Mouse (Mus musculus): ENCODE measurements around the gene Slc25a36. TPM values are rescaled to one million over a fixed set of nuclear protein-coding genes. Genes with fewer than 3 reads are reported as not detected.

Slc25a36 gene
- polyA plus RNA-seq, 1 experiment from 2014 or later: 70.9 TPM

- peaks cover 29% of the 10 kb centered on the region for H3K36me3 ChIP-seq (replicated peaks)
- H3K4me1 ChIP-seq: no peaks in the 10 kb centered on the region
- 81% methylated on average over 2 of the region's 2 CpGs for WGBS
- H3K27ac ChIP-seq (replicated peaks): no peak overlapping the region
- no peaks in the 10 kb centered on the region for H3K27me3 ChIP-seq (replicated peaks; ENCODE audit: low read depth, poor library complexity, severe bottlenecking)
- no peak overlapping the region for H3K4me3 ChIP-seq
- no peaks in the 10 kb centered on the region for H3K9me3 ChIP-seq
- no peak for DNase-seq (ENCODE audit: low spot score)
Observed at GRCm38 (mm10) chr9:97103376-97104061, 7.4 kb downstream of the Slc25a36 start.

- no peak overlapping the region for H3K27ac ChIP-seq (replicated peaks)
- WGBS: 81% methylated on average over 4 of the region's 4 CpGs
- peaks cover 57% of the 10 kb centered on the region for H3K36me3 ChIP-seq (replicated peaks)
- H3K9me3 ChIP-seq: no peaks in the 10 kb centered on the region
- H3K27me3 ChIP-seq (replicated peaks; ENCODE audit: low read depth, poor library complexity, severe bottlenecking): no peaks in the 10 kb centered on the region
- no peak for DNase-seq (ENCODE audit: low spot score)
- H3K4me1 ChIP-seq: no peaks in the 10 kb centered on the region
- H3K4me3 ChIP-seq: no peak overlapping the region
Observed at GRCm38 (mm10) chr9:97098985-97099384, 12.0 kb downstream of the Slc25a36 start.

GRCm38 (mm10) chr9:97096180-97096579 is 14.8 kb downstream of the Slc25a36 start:
- DNase-seq (ENCODE audit: low spot score): no peak
- no peak overlapping the region for H3K27ac ChIP-seq (replicated peaks)
- no peaks in the 10 kb centered on the region for H3K9me3 ChIP-seq
- no peaks in the 10 kb centered on the region for H3K4me1 ChIP-seq
- no peaks in the 10 kb centered on the region for H3K27me3 ChIP-seq (replicated peaks; ENCODE audit: low read depth, poor library complexity, severe bottlenecking)
- H3K4me3 ChIP-seq: no peak overlapping the region
- 88% methylated on average over 1 of the region's 1 CpGs for WGBS
- H3K36me3 ChIP-seq (replicated peaks): peaks cover 78% of the 10 kb centered on the region

- Histone ChIP-seq H3K9me3 (no peaks in the 10 kb centered on the region), H3K4me1 (no peaks in the 10 kb centered on the region), H3K4me3 (no peak overlapping the region), H3K36me3 (replicated peaks) (peaks cover 49% of the 10 kb centered on the region), H3K27me3 (replicated peaks; ENCODE audit: low read depth, poor library complexity, severe bottlenecking) (no peaks in the 10 kb centered on the region), H3K27ac (replicated peaks) (no peak overlapping the region)
- DNase-seq (ENCODE audit: low spot score): no peak
Observed at GRCm38 (mm10) chr9:97087850-97088249, 23.1 kb downstream of the Slc25a36 start.

- Histone ChIP-seq H3K4me3 (no peak overlapping the region), H3K27me3 (replicated peaks; ENCODE audit: low read depth, poor library complexity, severe bottlenecking) (no peaks in the 10 kb centered on the region), H3K27ac (replicated peaks) (no peak overlapping the region), H3K4me1 (no peaks in the 10 kb centered on the region), H3K36me3 (replicated peaks) (peaks cover 66% of the 10 kb centered on the region), H3K9me3 (no peaks in the 10 kb centered on the region)
- WGBS: 77% methylated on average over 2 of the region's 2 CpGs
- DNase-seq (ENCODE audit: low spot score): no peak
Observed at GRCm38 (mm10) chr9:97084628-97085027, 26.3 kb downstream of the Slc25a36 start.

- peaks cover 81% of the 10 kb centered on the region for H3K36me3 ChIP-seq (replicated peaks)
- 86% methylated on average over 4 of the region's 4 CpGs for WGBS
- H3K27ac ChIP-seq (replicated peaks): no peak overlapping the region
- DNase-seq (ENCODE audit: low spot score): no peak
- no peaks in the 10 kb centered on the region for H3K9me3 ChIP-seq
- no peak overlapping the region for H3K4me3 ChIP-seq
- no peaks in the 10 kb centered on the region for H3K4me1 ChIP-seq
- H3K27me3 ChIP-seq (replicated peaks; ENCODE audit: low read depth, poor library complexity, severe bottlenecking): no peaks in the 10 kb centered on the region
Observed at GRCm38 (mm10) chr9:97081106-97081862, 29.7 kb downstream of the Slc25a36 start.

GRCm38 (mm10) chr9:97069911-97070310 is 41.0 kb downstream of the Slc25a36 start:
- Histone ChIP-seq H3K36me3 (replicated peaks) (peaks cover 32% of the 10 kb centered on the region), H3K27ac (replicated peaks) (no peak overlapping the region), H3K9me3 (no peaks in the 10 kb centered on the region), H3K4me3 (no peak overlapping the region), H3K27me3 (replicated peaks; ENCODE audit: low read depth, poor library complexity, severe bottlenecking) (no peaks in the 10 kb centered on the region), H3K4me1 (peaks cover 11% of the 10 kb centered on the region)
- WGBS: 86% methylated on average over 5 of the region's 5 CpGs
- no peak for DNase-seq (ENCODE audit: low spot score)

- Histone ChIP-seq H3K27ac (replicated peaks) (no peak overlapping the region), H3K36me3 (replicated peaks) (peaks cover 28% of the 10 kb centered on the region), H3K4me1 (peaks cover 12% of the 10 kb centered on the region), H3K27me3 (replicated peaks; ENCODE audit: low read depth, poor library complexity, severe bottlenecking) (no peaks in the 10 kb centered on the region), H3K9me3 (no peaks in the 10 kb centered on the region), H3K4me3 (no peak overlapping the region)
- no peak for DNase-seq (ENCODE audit: low spot score)
- 90% methylated on average over 5 of the region's 5 CpGs for WGBS
Observed at GRCm38 (mm10) chr9:97069466-97069865, 41.5 kb downstream of the Slc25a36 start.

- WGBS: 56% methylated on average over 9 of the region's 9 CpGs
- peaks cover 19% of the 10 kb centered on the region for H3K4me1 ChIP-seq
Observed at GRCm38 (mm10) chr9:97068201-97069095, 42.5 kb downstream of the Slc25a36 start.

GRCm38 (mm10) chr9:97067761-97068160 is 43.2 kb downstream of the Slc25a36 start:
- no peak for DNase-seq (ENCODE audit: low spot score)
- no peaks in the 10 kb centered on the region for H3K9me3 ChIP-seq
- 87% methylated on average over 6 of the region's 6 CpGs for WGBS

More at GRCm38 (mm10) chr9:97068201-97069095, 42.5 kb downstream of the Slc25a36 start:
- no peak overlapping the region for H3K4me3 ChIP-seq
- H3K27me3 ChIP-seq (replicated peaks; ENCODE audit: low read depth, poor library complexity, severe bottlenecking): no peaks in the 10 kb centered on the region
- peaks cover 22% of the 10 kb centered on the region for H3K36me3 ChIP-seq (replicated peaks)
- DNase-seq (ENCODE audit: low spot score): peak; percentile 84
- H3K27ac ChIP-seq (replicated peaks): no peak overlapping the region
- H3K9me3 ChIP-seq: no peaks in the 10 kb centered on the region

GRCm38 (mm10) chr9:97065885-97066284 is 45.1 kb downstream of the Slc25a36 start:
- no peak for DNase-seq (ENCODE audit: low spot score)
- WGBS: 86% methylated on average over 4 of the region's 4 CpGs
- no peak overlapping the region for H3K4me3 ChIP-seq
- peaks cover 4% of the 10 kb centered on the region; the same call in 1 of the 2 replicates for H3K36me3 ChIP-seq (replicated peaks)
- H3K27me3 ChIP-seq (replicated peaks; ENCODE audit: low read depth, poor library complexity, severe bottlenecking): no peaks in the 10 kb centered on the region
- H3K9me3 ChIP-seq: no peaks in the 10 kb centered on the region
- H3K4me1 ChIP-seq: peaks cover 21% of the 10 kb centered on the region
- no peak overlapping the region for H3K27ac ChIP-seq (replicated peaks)

More at GRCm38 (mm10) chr9:97067761-97068160, 43.2 kb downstream of the Slc25a36 start:
- Histone ChIP-seq H3K27me3 (replicated peaks; ENCODE audit: low read depth, poor library complexity, severe bottlenecking) (no peaks in the 10 kb centered on the region), H3K36me3 (replicated peaks) (peaks cover 16% of the 10 kb centered on the region), H3K4me3 (no peak overlapping the region), H3K27ac (replicated peaks) (no peak overlapping the region), H3K4me1 (peaks cover 19% of the 10 kb centered on the region)

GRCm38 (mm10) chr9:97065216-97065615 is 45.7 kb downstream of the Slc25a36 start:
- WGBS: 80% methylated on average over 5 of the region's 5 CpGs
- H3K27me3 ChIP-seq (replicated peaks; ENCODE audit: low read depth, poor library complexity, severe bottlenecking): no peaks in the 10 kb centered on the region
- no peak overlapping the region for H3K4me3 ChIP-seq
- peaks cover 26% of the 10 kb centered on the region for H3K4me1 ChIP-seq
- no peak for DNase-seq (ENCODE audit: low spot score)
- H3K36me3 ChIP-seq (replicated peaks): peaks cover 4% of the 10 kb centered on the region; the same call in 1 of the 2 replicates
- no peaks in the 10 kb centered on the region for H3K9me3 ChIP-seq
- H3K27ac ChIP-seq (replicated peaks): no peak overlapping the region
